Mouse (Mus musculus) bone marrow macrophage, adult 2 months (primary cell): ENCODE results near the gene Olfr809.

Source experiments
- CTCF ChIP-seq: IDR thresholded peaks from 2 replicates; pipeline ENCODE4 v1.5.1; 2012; ENCODE audit warnings: low read depth, mild to moderate bottlenecking, low read length, moderate library complexity
- POLR2A ChIP-seq: IDR thresholded peaks from 2 replicates; pipeline ENCODE4 v1.6.1; 2012; ENCODE audit warnings: mild to moderate bottlenecking, low read depth, low read length, borderline replicate concordance

DNA sequence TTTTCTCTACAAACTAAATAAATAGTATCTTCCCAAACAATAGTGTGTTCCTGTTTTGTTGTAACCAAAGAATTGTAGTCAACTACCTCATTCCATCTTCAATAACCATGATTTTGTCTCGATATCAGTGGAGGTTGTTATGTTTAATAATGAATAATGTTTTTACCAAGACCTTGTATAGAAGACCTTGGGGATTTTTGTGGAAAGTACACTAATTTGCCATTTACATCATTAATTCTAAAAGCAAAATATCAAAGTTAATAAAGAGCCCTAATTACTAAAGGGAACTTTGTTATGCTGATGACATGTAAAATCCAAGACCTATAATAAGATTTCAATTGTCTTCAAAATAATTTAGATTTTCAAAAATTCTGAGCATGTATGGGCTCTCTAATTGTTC is 16.7 kb upstream of the Olfr809 start, which contains the start of gene Olfr807:
- TF ChIP-seq POLR2A = no peak
- no peak for TF ChIP-seq CTCF
